Mouse (Mus musculus) intestine, postnatal 0 days (tissue): ENCODE measurements around the gene Rnf213. TPM values are rescaled to one million over a fixed set of nuclear protein-coding genes. Genes with fewer than 3 reads are reported as not detected.

Experiments used
- ATAC-seq: fragments of 200-750 bp; cut with Nextera tagmentation; 2 replicates; pipeline ENCODE4 v1.8.0; 2017; ENCODE audit warnings: mild to moderate bottlenecking, moderate TSS enrichment, moderate library complexity
- H3K27ac ChIP-seq: fragments of 300-500 bp; sonication (generic); 2 replicates; pipeline ENCODE4 v1.5.1; 2014; ENCODE audit warnings: mild to moderate bottlenecking, low read depth, low read length, moderate library complexity
- H3K27me3 ChIP-seq: fragments of 300-500 bp; sonication (generic); replicated peaks from 2 replicates; pipeline ENCODE4 v1.6.1; 2014; ENCODE audit warnings: low read length, mixed read lengths; ENCODE audit not compliant: control insufficient read depth, insufficient read depth
- H3K36me3 ChIP-seq: fragments of 300-500 bp; sonication (generic); 2 replicates; pipeline ENCODE4 v1.6.1; 2014; ENCODE audit warnings: mild to moderate bottlenecking, moderate library complexity; ENCODE audit not compliant: control insufficient read depth, insufficient read depth
- H3K4me1 ChIP-seq: fragments of 300-500 bp; sonication (generic); replicated peaks from 2 replicates; pipeline ENCODE4 v1.6.1; 2014; ENCODE audit warnings: antibody characterized with exemption, low read length, mixed read lengths; ENCODE audit not compliant: control insufficient read depth, insufficient read depth
- H3K4me2 ChIP-seq: fragments of 300-500 bp; sonication (generic); replicated peaks from 2 replicates; pipeline ENCODE4 v1.6.1; 2014; ENCODE audit warnings: low read depth, mild to moderate bottlenecking, moderate library complexity
- H3K4me3 ChIP-seq: fragments of 300-500 bp; sonication (generic); 2 replicates; pipeline ENCODE4 v1.5.1; 2014; ENCODE audit warnings: low read depth, low read length
- H3K9ac ChIP-seq: fragments of 300-500 bp; sonication (generic); 2 replicates; pipeline ENCODE4 v1.6.1; 2014; ENCODE audit warnings: mild to moderate bottlenecking, low read depth, low read length
- H3K9me3 ChIP-seq: fragments of 300-500 bp; sonication (generic); 2 replicates; pipeline ENCODE4 v1.6.1; 2016; ENCODE audit warnings: mixed run types; ENCODE audit not compliant: control insufficient read depth
- CTCF ChIP-seq: sonication (generic); IDR thresholded peaks from 2 replicates; pipeline ENCODE4 v1.5.1; 2016; ENCODE audit warnings: low read depth, mild to moderate bottlenecking, control low read depth, antibody characterized with exemption, moderate library complexity
- WGBS: fragments of 180-500 bp; shearing (Covaris S2); extraction: QIAGEN DNeasy Blood & Tissue Kit; methylation state at CpG from one replicate; pipeline ENCODE4 v1.1.7; 2014; 5-methylcytosine and 5-hydroxymethylcytosine counted together
- polyA plus RNA-seq: library from polyadenylated mRNA; unstranded; fragments of >200 nt; fragmentation: Nextera tagmentation; extraction: Ambion mirVana; gene quantifications from 2 replicates; pipeline ENCODE4 v1.2.1, GENCODE M21; 2015

Rnf213 gene
- polyA plus RNA-seq, 1 experiment from 2014 or later: 23.2 TPM

DNA sequence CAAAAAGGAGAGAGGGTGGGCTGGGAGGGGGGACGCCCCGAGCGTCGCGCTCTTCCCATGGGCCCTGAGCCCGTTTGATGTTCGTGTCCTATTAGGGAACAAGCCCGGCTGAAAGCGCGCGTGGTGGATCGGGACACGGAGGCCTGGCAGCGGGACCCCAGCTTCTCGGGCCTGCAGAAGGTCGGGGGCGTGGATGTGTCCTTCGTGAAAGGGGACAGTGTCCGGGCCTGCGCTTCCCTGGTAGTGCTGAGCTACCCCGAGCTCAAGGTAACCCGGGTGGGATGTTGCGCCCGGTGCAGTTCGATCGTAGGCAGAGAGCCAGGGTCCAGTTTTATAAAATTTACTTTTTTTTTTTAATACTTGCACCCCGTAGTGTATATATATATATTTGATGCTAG is 98.8 kb downstream of the Rnf213 start:
- no peak for ATAC-seq
- no peak for TF ChIP-seq CTCF
- peak overlapping the region; percentile 81 for H3K27ac ChIP-seq

DNA sequence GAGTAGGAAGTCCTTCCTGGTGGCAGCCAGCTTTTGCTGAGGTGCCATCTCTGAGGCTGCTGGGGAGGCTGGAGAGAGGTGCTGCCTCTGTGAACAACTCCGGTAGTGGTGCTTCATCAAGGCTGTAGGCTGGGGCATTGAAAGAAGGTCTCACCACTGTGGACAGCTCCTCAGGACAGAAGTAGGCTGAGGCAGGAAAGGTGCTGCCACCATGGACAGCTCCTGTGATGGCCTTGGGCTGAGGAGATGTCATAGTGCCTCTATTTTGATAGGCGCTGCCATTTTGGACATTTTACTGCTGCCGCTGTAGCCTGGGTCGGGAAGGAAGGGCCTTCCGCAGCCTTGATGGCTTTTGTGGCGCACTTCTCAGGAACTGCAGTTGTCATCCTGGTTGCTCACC is 99.9 kb downstream of the Rnf213 start:
- Histone ChIP-seq H3K27ac (no peak overlapping the region), H3K4me1 (0 out of 2 replicates have a peak, but pooled peaks cover 4% of the 10 kb centered on the region), H3K9me3 (no peaks in the 10 kb centered on the region), H3K4me3 (no peak overlapping the region), H3K9ac (no peak overlapping the region), H3K27me3 (no peaks in the 10 kb centered on the region), H3K4me2 (no peak overlapping the region; the same call in 1 of the 2 replicates), H3K36me3 (peaks cover 23% of the 10 kb centered on the region)
- TF ChIP-seq CTCF: no peak
- ATAC-seq: no peak
- 92% methylated on average over 6 of the region's 6 CpGs for WGBS

More for the DNA sequence above, 98.8 kb downstream of the Rnf213 start:
- peak overlapping the region; percentile 96 for H3K4me2 ChIP-seq
- H3K4me3 ChIP-seq: peak overlapping the region; percentile 83
- H3K27me3 ChIP-seq: no peaks in the 10 kb centered on the region
- H3K4me1 ChIP-seq: 0 out of 2 replicates have a peak, but pooled peaks cover 4% of the 10 kb centered on the region
- 4% methylated on average over 27 of the region's 27 CpGs for WGBS
- H3K9me3 ChIP-seq: no peaks in the 10 kb centered on the region
- H3K9ac ChIP-seq: peak overlapping the region; percentile 81
- H3K36me3 ChIP-seq: peaks cover 27% of the 10 kb centered on the region

DNA sequence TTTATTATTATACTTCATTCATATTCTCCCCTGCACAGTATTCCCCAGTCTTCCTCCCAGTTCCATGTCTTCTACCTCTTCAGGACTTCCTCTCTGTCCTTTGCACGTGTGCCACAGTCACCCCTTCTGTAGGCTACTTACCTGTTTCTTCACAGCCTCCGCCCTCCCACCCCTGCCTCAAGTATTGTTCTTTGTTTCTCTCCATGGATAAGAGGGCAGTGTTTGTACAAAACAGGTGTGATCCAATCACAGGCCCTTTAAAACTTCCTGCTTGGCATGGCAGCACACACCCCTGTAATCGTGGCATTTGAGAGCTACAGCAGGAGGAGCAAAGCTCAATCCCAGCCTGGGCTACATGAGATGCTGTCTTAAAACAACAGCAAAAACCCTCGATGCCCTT is 100.6 kb downstream of the Rnf213 start:
- TF ChIP-seq CTCF: no peak

DNA sequence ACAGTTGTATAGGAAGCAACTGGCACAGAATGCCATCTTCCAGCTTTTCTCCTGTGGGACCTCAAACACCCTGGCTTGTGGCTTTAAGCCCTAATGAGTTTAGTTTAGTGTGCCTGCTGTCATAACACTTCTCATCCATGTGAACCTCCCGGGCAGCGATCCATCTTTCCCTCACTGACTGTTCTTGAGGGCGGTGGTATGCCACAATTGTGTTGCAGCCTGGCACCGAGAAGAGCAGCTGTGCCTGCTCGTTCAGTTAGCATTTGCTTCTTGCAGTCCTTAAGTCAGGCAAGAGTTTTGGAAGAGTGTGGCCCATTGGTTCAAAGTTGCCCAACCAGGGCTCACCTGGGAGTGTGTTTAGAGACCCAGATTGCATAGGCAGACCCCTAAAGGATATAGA is 103.2 kb downstream of the Rnf213 start:
- no peak overlapping the region for H3K27ac ChIP-seq
- 91% methylated on average over 5 of the region's 5 CpGs for WGBS
- H3K4me2 ChIP-seq: no peak overlapping the region
- H3K36me3 ChIP-seq: peaks cover 42% of the 10 kb centered on the region
- no peak for ATAC-seq
- H3K27me3 ChIP-seq: no peaks in the 10 kb centered on the region
- no peak for TF ChIP-seq CTCF
- H3K4me1 ChIP-seq: 0 out of 2 replicates have a peak, but pooled peaks cover 4% of the 10 kb centered on the region
- H3K9me3 ChIP-seq: no peaks in the 10 kb centered on the region
- no peak overlapping the region for H3K9ac ChIP-seq
- no peak overlapping the region for H3K4me3 ChIP-seq

More for the DNA sequence above, 100.6 kb downstream of the Rnf213 start:
- Histone ChIP-seq H3K4me1 (0 out of 2 replicates have a peak, but pooled peaks cover 4% of the 10 kb centered on the region), H3K4me3 (no peak overlapping the region), H3K4me2 (no peak overlapping the region), H3K9me3 (no peaks in the 10 kb centered on the region), H3K36me3 (peaks cover 24% of the 10 kb centered on the region; the same call in 1 of the 2 replicates), H3K27ac (no peak overlapping the region), H3K9ac (no peak overlapping the region), H3K27me3 (no peaks in the 10 kb centered on the region)
- 60% methylated on average over 4 of the region's 4 CpGs for WGBS
- peak; percentile 9; the same call in 1 of the 2 replicates for ATAC-seq

DNA sequence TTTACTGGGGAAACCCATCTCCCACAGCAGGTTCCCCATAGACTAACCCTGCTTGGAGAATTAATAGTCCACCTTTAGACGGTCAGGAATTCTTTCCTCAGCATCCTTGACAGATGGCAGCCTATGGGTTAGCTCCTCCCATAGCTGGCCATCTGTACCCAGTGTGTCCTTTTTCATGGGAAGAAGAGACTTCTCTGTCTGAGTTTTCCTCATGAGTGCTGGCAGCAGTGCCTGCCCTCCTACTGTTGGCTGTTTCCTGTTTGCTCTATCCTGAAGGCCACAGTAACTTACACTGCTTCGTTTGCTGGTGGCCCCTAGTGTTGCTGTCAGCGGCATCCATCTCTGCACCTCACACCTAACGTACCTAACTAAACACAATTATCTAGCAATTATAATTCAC is 104.6 kb downstream of the Rnf213 start:
- Histone ChIP-seq H3K27ac (no peak overlapping the region), H3K9ac (no peak overlapping the region), H3K36me3 (peaks cover 54% of the 10 kb centered on the region), H3K4me1 (no peaks in the 10 kb centered on the region), H3K4me3 (no peak overlapping the region), H3K4me2 (no peak overlapping the region), H3K27me3 (no peaks in the 10 kb centered on the region), H3K9me3 (no peaks in the 10 kb centered on the region)
- no peak for ATAC-seq
- WGBS: 79% methylated on average over 4 of the region's 4 CpGs
- no peak for TF ChIP-seq CTCF

DNA sequence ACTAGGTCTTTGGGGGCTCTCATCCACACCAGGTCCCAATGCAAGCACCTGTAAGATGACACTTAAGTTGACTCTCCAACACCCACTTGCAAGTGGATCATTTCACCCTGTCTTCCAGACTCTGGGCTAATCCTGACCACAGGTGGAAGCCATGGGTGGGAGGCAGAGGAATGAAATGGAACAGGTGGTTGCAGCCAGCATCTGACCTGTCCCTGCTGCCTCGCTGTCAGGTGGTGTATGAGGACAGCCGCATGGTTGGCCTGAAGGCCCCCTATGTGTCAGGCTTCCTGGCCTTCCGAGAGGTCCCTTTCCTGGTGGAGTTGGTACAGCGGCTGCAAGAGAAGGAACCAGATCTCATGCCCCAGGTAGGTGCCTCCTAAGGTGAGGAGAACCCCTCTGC is 106.4 kb downstream of the Rnf213 start:
- H3K4me3 ChIP-seq: no peak overlapping the region
- no peak overlapping the region for H3K27ac ChIP-seq
- ATAC-seq: no peak
- H3K4me2 ChIP-seq: no peak overlapping the region
- WGBS: 93% methylated on average over 4 of the region's 4 CpGs
- no peaks in the 10 kb centered on the region for H3K9me3 ChIP-seq
- no peaks in the 10 kb centered on the region for H3K4me1 ChIP-seq
- TF ChIP-seq CTCF: no peak
- H3K36me3 ChIP-seq: peaks cover 70% of the 10 kb centered on the region
- H3K9ac ChIP-seq: no peak overlapping the region
- H3K27me3 ChIP-seq: no peaks in the 10 kb centered on the region

DNA sequence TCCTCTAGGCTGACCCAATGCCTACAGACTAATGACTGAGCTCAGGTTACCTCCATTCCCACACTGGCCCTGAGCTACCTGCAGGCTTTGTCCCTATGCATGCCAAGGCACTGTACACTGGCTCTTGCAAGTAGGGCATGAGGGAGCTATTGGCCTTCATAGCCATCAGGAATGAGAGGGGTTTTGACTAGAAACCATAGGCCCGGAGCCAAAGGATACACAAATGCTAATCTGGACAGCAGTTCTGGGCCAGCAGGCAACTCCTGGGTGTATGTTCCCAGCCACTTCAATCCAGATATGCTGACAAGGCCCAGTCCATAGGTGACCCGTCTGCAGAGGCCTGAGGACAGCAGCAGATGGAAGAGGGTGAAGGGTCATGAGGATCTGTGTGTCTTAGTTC is 107.1 kb downstream of the Rnf213 start:
- Histone ChIP-seq H3K27ac (no peak overlapping the region), H3K4me2 (no peak overlapping the region), H3K36me3 (peaks cover 76% of the 10 kb centered on the region), H3K9me3 (no peaks in the 10 kb centered on the region), H3K4me3 (no peak overlapping the region), H3K27me3 (no peaks in the 10 kb centered on the region), H3K4me1 (no peaks in the 10 kb centered on the region), H3K9ac (no peak overlapping the region)
- no peak for TF ChIP-seq CTCF
- WGBS: 74% methylated on average over 2 of the region's 2 CpGs
- ATAC-seq: no peak
